Mouse (Mus musculus) spleen, adult 2 months (tissue): ENCODE measurements around the gene Tfr2.

ENCODE experiments used
- CTCF ChIP-seq: fragments of 200-500 bp; IDR thresholded peaks from 2 replicates; pipeline ENCODE4 v1.5.1; 2011; ENCODE audit warnings: mild to moderate bottlenecking, inconsistent platforms; ENCODE audit not compliant: insufficient read depth, insufficient read length, insufficient replicate concordance; ENCODE audit errors: extremely low read depth
- POLR2A ChIP-seq: fragments of 200-500 bp; IDR thresholded peaks from 2 replicates; pipeline ENCODE4 v1.6.1; 2011; ENCODE audit warnings: low read depth, low read length, inconsistent platforms

DNA sequence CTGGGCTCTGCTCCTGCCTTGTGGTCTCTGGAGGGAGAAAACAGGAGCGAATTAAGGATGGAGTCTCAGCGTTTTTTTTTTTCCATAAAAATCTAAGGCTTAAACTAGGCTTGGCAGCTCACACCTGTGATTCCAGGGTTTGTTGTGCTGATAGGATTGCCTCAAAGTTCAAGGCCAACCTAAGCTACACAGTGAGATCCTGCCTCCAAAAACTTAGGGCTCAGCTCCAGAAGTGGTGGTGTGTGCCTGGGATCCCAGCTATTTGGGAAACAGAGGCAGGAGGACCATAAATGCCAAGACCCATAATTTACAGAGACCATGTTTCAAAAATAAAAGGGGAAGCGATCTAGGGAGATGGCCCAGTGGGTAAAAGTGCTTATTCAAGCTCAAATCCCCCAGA, 39.7 kb downstream of the Tfr2 start:
- TF ChIP-seq CTCF (no peak), POLR2A (no peak)
